Mouse (Mus musculus): Measurements from ENCODE around the gene Tmem59l.
"Not testable (repeated sequence)": the region's sequence is repeated elsewhere in the genome, so short reads cannot be mapped to it uniquely, and the experiment has no call there.

Tmem59l gene

GRCm38 (mm10) chr8:70486941-70487520 lies at the start of gene Tmem59l:
Gene Tmem59l, minus strand, starts transcription at chr8:70487358.
- no peak for DNase-seq (ENCODE audit: low spot score)

- DNase-seq (ENCODE audit: low spot score) = no peak
These were observed 48.5 kb upstream of the Tmem59l start for GRCm38 (mm10) chr8:70535701-70536100.

- no peak for DNase-seq (ENCODE audit: low spot score)
These were observed 48.1 kb upstream of the Tmem59l start for GRCm38 (mm10) chr8:70535221-70535620.

GRCm38 (mm10) chr8:70534281-70534680 lies 47.1 kb upstream of the Tmem59l start:
- no peak for DNase-seq (ENCODE audit: low spot score)

DNA sequence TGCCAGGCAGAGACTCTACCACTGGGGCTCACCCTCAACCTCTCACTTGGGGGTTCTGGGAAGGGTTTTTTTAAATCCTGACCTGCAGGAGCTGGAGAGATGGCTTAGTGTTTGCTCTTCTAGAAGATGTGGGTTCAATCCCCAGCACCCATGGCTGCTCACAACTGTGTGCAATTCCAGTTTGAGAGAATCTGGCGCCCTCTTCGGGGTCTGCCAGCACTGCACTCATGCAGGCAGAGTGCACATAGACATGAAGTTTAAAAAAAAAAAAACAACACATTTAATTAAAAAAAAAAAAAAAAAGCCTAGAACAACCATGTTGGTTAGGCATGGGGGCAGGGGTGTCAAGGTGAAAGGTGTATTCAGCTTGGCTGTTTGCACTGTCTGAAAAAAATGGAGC lies 43.2 kb upstream of the Tmem59l start:
- DNase-seq (ENCODE audit: low spot score) = no peak

DNA sequence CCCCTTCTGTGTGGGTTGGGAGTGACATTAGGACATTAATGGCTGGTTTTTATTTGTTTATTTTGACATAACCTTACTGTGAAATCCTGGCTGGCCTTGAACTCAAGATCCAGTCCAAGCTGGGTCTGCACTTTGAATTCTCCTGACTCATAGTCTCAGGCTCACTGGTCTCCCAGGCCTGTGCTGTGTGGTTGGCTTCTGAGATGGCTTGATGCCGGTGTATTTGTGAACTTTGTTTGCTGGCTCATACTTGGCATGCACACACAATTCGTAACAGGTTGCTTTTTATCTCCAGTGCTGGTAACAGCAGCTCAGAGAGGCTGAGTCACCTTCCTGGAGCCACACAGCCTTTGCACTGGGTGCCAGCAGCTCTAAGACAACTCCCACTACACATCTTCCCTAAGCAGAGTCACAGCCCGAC lies 42.6 kb upstream of the Tmem59l start:
- no peak for DNase-seq (ENCODE audit: low spot score)

GRCm38 (mm10) chr8:70529299-70529698 lies 42.1 kb upstream of the Tmem59l start:
- no peak for DNase-seq (ENCODE audit: low spot score)

DNA sequence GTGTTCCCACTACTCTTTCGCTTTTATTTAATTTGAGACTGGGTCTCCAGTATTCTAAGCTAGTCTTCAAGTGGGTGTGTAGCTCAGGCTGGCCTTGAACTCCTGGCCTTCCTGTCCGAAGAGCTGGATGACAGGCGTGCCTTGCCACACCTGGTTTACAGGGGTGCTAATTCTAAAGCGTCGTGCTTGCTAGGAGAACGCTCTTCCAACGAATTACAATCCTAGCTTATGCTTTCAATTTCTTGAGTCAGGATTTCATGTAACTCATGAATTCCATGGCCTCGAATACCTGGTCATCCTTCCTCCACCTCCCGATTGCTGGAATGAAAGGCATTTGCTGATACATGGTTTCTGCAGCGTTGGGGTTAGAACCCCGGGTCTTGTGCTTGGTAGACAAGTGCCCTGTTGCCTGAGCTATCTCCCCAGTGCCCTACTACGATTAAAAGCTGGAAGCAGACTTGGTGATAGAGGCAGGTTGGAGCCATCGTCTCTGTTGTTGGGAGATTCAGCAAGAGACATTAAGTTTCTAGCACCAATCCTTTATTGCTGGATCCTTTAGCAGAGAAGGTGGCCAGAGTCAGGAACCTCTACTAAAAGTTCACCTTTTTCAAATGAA lies 41.1 kb upstream of the Tmem59l start:
- DNase-seq (ENCODE audit: low spot score) = no peak

GRCm38 (mm10) chr8:70527512-70528181 lies 40.5 kb upstream of the Tmem59l start, which contains the start of the genes Fkbp8 and Kxd1:
Gene Fkbp8, plus strand, starts transcription at chr8:70527724.
Gene Kxd1, minus strand, starts transcription at chr8:70527956.
- DNase-seq (ENCODE audit: low spot score) = peak; percentile 99

- no peak for DNase-seq (ENCODE audit: low spot score)
These were observed 40.0 kb upstream of the Tmem59l start for GRCm38 (mm10) chr8:70527111-70527511.

DNA sequence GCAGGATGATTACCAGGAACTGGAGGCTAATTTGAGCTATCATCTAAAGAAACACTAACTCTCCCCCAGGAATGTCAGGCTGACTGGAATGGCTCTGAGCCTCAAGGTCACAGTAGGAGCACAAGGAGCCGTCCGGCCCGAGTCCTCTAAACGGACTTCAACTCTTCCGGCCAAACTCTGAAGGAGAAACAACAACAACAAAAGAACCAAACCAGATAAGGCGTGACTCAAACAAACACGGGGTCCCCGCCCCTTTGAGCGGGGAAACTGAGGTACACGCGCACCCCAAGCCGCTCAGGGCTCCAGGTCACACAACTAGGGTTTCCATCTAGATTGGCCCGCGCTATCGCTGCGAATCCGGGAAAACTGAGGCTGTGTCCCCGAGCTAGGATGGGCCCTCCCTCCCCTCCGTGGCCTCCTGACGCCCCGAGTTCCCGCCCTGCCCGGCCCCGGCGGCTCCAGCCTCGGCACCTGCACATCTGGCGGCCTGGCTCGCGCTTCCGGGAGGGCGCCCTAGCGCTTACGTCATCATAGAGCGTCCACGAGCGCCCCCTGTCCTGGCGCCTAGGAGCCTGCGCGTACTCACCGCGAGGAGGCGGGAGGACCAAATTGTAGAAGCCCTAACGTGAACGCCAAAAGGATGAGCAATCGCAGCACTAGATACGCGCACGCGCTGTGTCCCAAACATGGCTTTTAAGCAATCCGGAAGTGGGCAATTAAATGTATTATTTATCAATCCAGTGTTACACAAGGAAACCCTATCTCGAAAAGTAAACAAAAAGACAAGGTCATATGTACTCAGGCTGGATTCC lies 35.6 kb upstream of the Tmem59l start:
- peak; percentile 94 for DNase-seq (ENCODE audit: low spot score)

DNA sequence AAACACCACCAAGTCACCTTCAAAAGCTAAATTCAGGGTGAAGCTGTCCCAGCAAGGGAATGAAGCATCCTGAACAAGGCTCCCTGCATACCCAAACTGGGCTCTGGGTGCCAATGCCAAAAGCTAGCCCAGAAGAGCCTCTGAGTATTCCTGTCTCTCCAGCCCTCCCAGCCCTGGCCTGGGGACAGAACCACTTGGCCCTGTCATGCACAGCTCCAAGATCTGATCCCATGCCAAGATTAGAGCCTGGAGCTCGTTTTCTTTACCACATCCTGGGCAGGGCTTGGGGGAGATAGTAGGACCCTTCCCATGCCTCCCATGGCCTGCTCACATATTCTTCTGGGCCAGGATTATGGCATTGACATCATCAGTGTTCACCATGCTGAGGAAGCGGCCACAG lies 32.4 kb upstream of the Tmem59l start:
- DNase-seq (ENCODE audit: low spot score) = no peak

DNA sequence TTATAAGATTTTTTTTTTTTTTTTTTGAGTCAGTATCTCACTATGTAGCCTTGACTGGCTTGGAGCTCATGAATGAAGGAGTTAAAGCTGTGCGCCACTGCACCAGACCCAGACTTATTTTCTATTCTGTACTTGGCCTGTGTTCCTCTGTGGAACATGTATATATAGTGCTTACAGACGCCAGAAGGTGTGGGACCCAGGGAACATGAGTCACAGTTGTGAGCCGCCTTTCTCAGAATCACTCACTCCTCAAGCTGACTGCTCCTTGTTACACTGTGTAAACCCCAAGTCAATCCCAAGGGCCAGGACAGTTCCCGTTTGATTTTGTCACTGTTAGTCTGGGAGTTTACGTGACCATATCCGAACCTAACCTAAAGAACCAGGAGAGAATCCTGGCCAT lies 31.9 kb upstream of the Tmem59l start:
- no peak for DNase-seq (ENCODE audit: low spot score)

- DNase-seq (ENCODE audit: low spot score) = no peak
These were observed 30.9 kb upstream of the Tmem59l start for GRCm38 (mm10) chr8:70517940-70518643.

DNA sequence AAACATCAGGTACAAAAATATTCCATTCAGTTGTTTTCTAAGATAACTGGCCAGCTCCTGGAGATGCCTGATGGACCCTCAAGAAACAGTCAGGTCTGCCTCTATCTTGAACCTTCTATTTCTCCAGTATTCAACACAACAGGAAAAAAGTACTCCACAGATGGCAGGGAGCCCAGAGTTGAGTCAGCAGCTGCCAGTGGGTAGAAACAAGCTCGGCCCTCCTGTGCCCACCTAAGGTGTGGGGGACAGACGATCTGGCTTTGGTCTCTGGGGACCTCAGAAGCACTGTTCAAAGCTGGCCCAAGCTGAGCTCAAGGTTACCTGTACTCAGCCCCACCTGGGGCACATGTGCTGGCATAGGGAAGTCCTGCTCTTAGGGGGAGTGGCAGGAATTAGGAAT lies 26.3 kb upstream of the Tmem59l start:
- no peak for DNase-seq (ENCODE audit: low spot score)

- DNase-seq (ENCODE audit: low spot score) = no peak
These were observed 25.2 kb upstream of the Tmem59l start for GRCm38 (mm10) chr8:70512253-70512903.

- no peak for DNase-seq (ENCODE audit: low spot score)
These were observed 24.6 kb upstream of the Tmem59l start for GRCm38 (mm10) chr8:70511770-70512169.

DNA sequence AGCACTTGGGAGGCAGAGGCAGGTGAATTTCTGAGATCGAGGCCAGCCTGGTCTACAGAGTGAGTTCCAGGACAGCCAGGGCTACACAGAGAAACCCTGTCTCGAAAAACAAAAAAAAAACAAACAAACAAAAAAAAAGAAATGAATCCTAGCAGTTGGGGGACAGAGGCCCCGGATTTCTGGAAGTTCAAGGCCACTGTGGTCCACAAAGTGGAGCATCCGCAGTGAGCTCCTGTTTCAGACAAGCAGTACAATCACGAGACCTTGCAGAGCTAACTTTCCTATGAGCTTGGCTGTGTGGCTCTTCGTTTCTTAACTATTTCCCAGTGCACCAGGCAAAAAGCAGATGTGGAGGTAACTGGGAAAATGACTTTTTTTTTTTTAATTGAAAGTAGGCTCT lies 24.0 kb upstream of the Tmem59l start:
- DNase-seq (ENCODE audit: low spot score) = not testable (repeated sequence)

DNA sequence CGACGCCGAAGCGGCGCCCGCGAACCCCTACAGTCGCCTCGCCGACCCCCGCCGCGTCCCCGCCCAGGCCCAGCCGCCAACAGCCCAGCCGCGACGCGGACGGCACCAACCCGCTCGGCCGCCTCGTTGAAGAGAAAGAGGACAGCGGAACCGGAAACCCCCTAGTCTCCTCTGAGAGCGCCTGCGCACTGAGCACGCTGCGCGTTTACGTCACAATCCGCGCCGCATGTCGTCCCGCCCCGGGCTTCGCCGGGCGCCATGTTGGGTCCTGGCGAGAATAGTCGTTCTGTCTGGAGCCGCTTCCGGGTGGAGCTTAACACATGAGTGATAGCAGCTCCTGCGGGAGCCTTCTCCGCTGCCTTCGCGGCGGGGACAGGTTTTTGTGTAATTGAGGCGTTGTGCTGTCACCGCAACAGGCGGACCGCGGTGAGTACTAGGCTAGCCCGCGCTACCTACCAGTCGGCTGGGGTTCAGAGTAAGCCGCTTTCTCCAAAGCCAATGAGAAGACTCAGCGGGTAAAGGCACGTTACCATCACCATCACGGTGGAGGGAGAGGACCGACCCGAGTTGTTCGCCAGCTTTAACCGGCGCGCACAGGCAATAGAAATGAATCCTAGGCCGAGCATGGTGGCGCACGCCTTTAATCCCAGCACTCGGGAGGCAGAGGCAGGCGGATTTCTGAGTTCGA lies 23.2 kb upstream of the Tmem59l start, which contains the start of gene Uba52:
TSS of gene Uba52 (minus strand) at position 574 of the 688 bp plus-strand sequence.
- DNase-seq (ENCODE audit: low spot score) = peak; percentile 96

- no peak for DNase-seq (ENCODE audit: low spot score)
These were observed 22.3 kb upstream of the Tmem59l start for GRCm38 (mm10) chr8:70509281-70509952.

Measured in ovary, postnatal 14 days (tissue).